Mouse (Mus musculus): ENCODE measurements at regions not wholly inside any gene's neighbourhood (a gene's known extent, or its start where the extent isn't known, plus 50 kb on each side); places are given as distances from the start of the nearest gene placed in this dataset.

DNA sequence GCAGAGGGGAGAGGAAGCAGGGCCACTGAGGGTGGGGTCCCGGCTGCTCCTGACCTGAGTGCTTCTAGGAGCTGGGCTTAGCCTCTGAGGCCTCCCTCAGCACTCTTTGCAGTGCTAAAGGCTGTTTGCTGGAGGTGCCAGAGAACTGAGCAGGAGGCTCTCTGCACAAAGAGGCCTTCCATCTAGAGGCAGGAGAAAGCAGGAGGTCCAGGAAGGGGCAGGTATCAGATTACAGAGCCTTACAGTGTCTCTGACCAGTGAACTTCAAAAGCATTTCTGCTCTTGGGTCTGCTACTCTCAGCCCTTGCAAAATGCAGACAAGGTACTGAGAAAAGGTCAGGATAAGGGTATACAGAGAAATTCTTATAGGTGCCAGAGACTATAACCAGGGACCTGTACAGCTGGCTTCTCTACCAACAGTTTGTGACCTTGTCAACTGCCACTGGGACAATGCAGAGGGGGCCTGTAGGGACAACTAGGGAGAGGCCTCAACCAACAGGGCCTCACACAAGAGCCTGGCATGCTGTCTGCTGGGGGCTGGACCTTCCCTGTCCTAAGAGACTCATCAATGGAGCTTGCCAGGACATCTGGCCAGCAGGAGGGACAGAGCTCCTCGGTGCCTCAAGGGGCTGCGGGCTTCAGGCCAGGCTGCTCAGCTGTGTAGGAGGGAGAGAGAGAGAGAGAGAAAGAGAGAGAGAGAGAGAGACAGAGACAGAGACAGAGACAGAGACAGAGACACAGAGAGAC is 380.3 kb upstream of the Tshz3 start:
- H3K27me3 ChIP-seq (ENCODE audit: control insufficient read depth, insufficient read depth, low read depth, low read length): no peaks in the 10 kb centered on the region
- 62% methylated on average over 3 of the region's 3 CpGs for WGBS
- ATAC-seq: no peak
- H3K9ac ChIP-seq (ENCODE audit: low read depth, low read length): no peak overlapping the region
- H3K36me3 ChIP-seq (ENCODE audit: control insufficient read depth, insufficient read depth, low read length): no peaks in the 10 kb centered on the region
- no peak overlapping the region for H3K4me3 ChIP-seq (ENCODE audit: low read depth, low read length)
- H3K4me1 ChIP-seq (ENCODE audit: control insufficient read depth, insufficient read depth, low read length): no peaks in the 10 kb centered on the region
- no peak overlapping the region for H3K27ac ChIP-seq (ENCODE audit: low read length)
- no peak overlapping the region for H3K4me2 ChIP-seq (ENCODE audit: low read length)
- H3K9me3 ChIP-seq (replicated peaks; ENCODE audit: control insufficient read depth, low read length, poor library complexity, severe bottlenecking): no peaks in the 10 kb centered on the region

DNA sequence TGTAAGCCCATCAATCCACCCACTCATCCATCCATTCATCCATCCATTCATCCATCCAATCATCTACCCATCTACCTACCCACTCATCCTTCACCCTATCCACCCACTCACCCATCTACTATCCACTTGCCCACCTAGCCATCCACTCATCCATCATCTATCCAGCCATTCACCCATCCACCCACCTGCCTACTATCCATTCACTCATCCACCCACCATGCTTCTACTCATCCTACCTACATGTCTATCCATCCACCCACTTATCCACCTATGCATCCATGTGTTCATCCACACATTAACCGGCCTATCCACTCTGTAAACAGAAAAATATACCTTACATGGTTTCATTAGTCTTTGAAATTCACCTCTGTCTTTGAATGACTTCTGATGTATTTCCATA is 384.2 kb upstream of the Tshz3 start:
- Histone ChIP-seq H3K4me2 (ENCODE audit: low read length) (no peak overlapping the region), H3K9me3 (replicated peaks; ENCODE audit: control insufficient read depth, low read length, poor library complexity, severe bottlenecking) (no peaks in the 10 kb centered on the region), H3K27me3 (ENCODE audit: control insufficient read depth, insufficient read depth, low read depth, low read length) (no peaks in the 10 kb centered on the region), H3K9ac (ENCODE audit: low read depth, low read length) (no peak overlapping the region), H3K4me3 (ENCODE audit: low read depth, low read length) (no peak overlapping the region), H3K27ac (ENCODE audit: low read length) (no peak overlapping the region), H3K4me1 (ENCODE audit: control insufficient read depth, insufficient read depth, low read length) (no peaks in the 10 kb centered on the region), H3K36me3 (ENCODE audit: control insufficient read depth, insufficient read depth, low read length) (no peaks in the 10 kb centered on the region)
- no peak for ATAC-seq
- WGBS: 85% methylated on average over 1 of the region's 1 CpGs

DNA sequence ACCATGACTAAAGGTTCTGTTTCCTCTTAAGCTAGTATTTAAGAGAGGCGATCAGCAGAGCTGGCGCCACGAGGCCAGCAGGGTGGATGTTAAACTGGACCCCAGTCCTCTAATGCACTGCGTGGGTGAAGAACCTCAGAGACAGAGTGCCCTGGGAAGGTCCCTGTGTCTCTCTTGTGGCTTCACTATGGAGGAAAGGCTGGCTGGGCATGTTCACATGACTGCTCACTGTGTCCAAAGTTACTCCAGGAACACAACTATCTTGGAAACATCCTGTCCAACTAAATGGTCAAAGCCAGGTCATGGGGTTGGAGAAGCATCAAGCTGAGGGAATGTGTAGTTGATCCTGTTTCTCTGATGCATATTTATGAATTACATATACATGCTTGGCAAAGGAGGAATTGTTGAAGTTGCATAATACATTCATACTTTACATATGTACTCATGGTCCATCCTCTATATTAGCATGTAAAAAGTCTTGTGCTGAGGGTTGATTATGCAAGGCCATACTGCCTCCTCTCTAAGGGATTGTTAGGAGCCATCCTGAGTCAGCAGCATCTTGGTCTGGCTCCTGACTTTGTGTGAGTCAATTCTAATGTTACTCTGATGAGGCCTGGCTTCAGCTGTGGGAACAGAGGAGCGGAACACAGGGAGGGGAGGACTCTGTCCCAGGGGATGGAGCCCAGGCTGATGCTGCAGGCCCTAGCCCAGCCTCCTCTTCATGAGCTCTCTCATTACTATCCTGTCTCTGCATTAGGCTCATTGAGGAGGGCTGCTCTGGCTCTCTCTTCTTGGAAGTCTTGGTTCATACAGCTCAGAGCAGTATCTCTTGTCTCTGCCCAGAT is 387.9 kb upstream of the Tshz3 start:
- Histone ChIP-seq H3K27me3 (ENCODE audit: control insufficient read depth, insufficient read depth, low read depth, low read length) (no peaks in the 10 kb centered on the region), H3K4me1 (ENCODE audit: control insufficient read depth, insufficient read depth, low read length) (no peaks in the 10 kb centered on the region), H3K4me3 (ENCODE audit: low read depth, low read length) (no peak overlapping the region), H3K36me3 (ENCODE audit: control insufficient read depth, insufficient read depth, low read length) (no peaks in the 10 kb centered on the region), H3K9ac (ENCODE audit: low read depth, low read length) (no peak overlapping the region), H3K9me3 (replicated peaks; ENCODE audit: control insufficient read depth, low read length, poor library complexity, severe bottlenecking) (no peaks in the 10 kb centered on the region), H3K4me2 (ENCODE audit: low read length) (no peak overlapping the region), H3K27ac (ENCODE audit: low read length) (no peak overlapping the region)
- no peak for ATAC-seq
- WGBS: 92% methylated on average over 5 of the region's 5 CpGs

DNA sequence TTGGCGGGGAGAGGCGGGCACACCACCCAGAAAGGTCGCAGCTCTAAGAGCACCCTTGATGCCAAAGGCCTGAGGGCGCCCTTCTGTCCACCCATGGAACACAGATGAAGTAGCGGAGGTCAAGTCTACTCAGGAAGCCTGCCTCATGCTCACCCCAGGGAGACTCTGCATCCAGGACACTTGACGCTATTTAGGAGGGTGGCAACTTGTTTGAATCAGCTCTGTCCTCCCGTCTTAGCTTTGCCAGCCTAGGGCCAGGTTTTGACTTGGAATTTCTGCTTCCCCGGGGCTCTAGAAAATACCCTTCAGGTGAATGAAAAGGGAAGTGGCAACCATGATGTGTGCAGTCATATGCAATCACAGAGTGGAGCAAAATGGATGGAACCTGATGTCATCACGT is 389.2 kb upstream of the Tshz3 start:
- 84% methylated on average over 9 of the region's 9 CpGs for WGBS
- ATAC-seq: no peak
- H3K27me3 ChIP-seq (ENCODE audit: control insufficient read depth, insufficient read depth, low read depth, low read length): no peaks in the 10 kb centered on the region
- H3K4me3 ChIP-seq (ENCODE audit: low read depth, low read length): no peak overlapping the region
- no peak overlapping the region for H3K27ac ChIP-seq (ENCODE audit: low read length)
- no peak overlapping the region for H3K4me2 ChIP-seq (ENCODE audit: low read length)
- no peaks in the 10 kb centered on the region for H3K4me1 ChIP-seq (ENCODE audit: control insufficient read depth, insufficient read depth, low read length)
- no peaks in the 10 kb centered on the region for H3K9me3 ChIP-seq (replicated peaks; ENCODE audit: control insufficient read depth, low read length, poor library complexity, severe bottlenecking)
- no peak overlapping the region for H3K9ac ChIP-seq (ENCODE audit: low read depth, low read length)
- no peaks in the 10 kb centered on the region for H3K36me3 ChIP-seq (ENCODE audit: control insufficient read depth, insufficient read depth, low read length)

DNA sequence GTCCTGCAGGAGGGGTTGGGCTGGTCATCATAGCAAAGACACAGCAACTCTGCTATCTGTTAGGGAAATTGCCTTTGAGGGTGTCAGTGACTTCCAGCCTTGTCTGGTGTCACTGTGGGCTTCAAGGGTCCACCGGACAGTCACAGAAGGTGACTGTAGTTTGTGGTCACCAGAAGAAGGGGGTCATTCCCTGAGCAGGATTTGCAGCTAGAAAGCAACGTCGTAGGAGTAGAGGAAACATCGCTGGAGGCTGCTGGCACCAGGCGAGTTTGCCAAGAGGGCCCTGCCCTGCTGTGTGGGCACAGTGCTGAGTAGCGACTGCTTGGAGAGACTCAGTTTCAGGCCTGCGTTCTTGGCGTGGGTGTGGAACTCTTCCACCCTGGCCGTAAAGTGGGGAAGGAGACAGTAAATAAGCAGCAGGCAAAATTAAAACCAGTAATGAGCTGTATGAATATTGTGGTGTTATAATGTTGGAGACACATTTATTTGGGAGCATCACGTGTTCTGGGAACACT is 389.8 kb upstream of the Tshz3 start:
- Histone ChIP-seq H3K27ac (ENCODE audit: low read length) (no peak overlapping the region), H3K4me1 (ENCODE audit: control insufficient read depth, insufficient read depth, low read length) (no peaks in the 10 kb centered on the region), H3K9me3 (replicated peaks; ENCODE audit: control insufficient read depth, low read length, poor library complexity, severe bottlenecking) (no peaks in the 10 kb centered on the region), H3K27me3 (ENCODE audit: control insufficient read depth, insufficient read depth, low read depth, low read length) (no peaks in the 10 kb centered on the region), H3K4me2 (ENCODE audit: low read length) (no peak overlapping the region), H3K4me3 (ENCODE audit: low read depth, low read length) (no peak overlapping the region), H3K36me3 (ENCODE audit: control insufficient read depth, insufficient read depth, low read length) (no peaks in the 10 kb centered on the region), H3K9ac (ENCODE audit: low read depth, low read length) (no peak overlapping the region)
- ATAC-seq: no peak
- WGBS: 88% methylated on average over 10 of the region's 10 CpGs

DNA sequence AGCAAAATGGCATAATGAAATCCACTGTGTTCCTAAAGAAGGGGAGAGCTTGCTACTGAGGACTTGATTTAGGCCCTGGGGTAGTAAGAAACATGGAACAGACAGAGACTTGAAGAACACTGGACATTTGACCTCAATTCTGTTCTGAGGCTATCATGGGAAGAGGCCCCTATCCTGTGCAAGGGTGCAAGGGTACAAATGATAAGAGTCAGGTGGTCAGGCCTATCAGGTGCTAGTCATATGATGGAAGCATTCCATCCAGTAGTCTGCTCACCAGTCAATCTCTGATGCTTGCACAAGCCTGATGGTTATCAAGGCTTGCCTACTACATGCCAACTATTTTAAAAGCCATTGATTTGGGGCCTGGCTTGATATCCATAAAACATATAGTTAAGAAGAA is 420.6 kb upstream of the Tshz3 start:
- Histone ChIP-seq H3K4me2 (ENCODE audit: low read length) (no peak overlapping the region), H3K27me3 (ENCODE audit: control insufficient read depth, insufficient read depth, low read depth, low read length) (no peaks in the 10 kb centered on the region), H3K36me3 (ENCODE audit: control insufficient read depth, insufficient read depth, low read length) (no peaks in the 10 kb centered on the region), H3K4me1 (ENCODE audit: control insufficient read depth, insufficient read depth, low read length) (no peaks in the 10 kb centered on the region), H3K9ac (ENCODE audit: low read depth, low read length) (no peak overlapping the region), H3K27ac (ENCODE audit: low read length) (no peak overlapping the region), H3K4me3 (ENCODE audit: low read depth, low read length) (no peak overlapping the region), H3K9me3 (replicated peaks; ENCODE audit: control insufficient read depth, low read length, poor library complexity, severe bottlenecking) (no peaks in the 10 kb centered on the region; the same call in 1 of the 2 replicates)
- no peak for ATAC-seq

DNA sequence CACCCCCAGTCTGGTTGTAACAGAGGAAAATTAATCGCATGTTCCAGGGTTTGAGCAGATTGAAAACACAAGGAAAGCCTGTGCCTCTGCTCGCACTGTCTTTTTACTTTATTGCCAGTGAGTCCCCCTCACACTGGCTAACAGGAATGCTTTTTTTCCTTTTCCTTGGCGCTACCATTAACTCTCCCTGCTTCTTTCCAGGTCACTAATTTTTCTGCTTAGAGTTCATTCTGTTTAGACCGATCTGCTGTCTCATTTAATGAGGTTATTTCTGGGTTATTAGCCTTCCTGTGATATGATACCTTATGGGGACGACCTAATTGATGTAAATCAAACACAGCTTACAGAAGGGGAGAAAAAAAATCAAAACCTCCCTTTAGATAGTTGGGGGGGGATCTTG is 429.0 kb upstream of the Tshz3 start:
- Histone ChIP-seq H3K4me1 (ENCODE audit: control insufficient read depth, insufficient read depth, low read length) (0 out of 2 replicates have a peak, but pooled peaks cover 3% of the 10 kb centered on the region), H3K27me3 (ENCODE audit: control insufficient read depth, insufficient read depth, low read depth, low read length) (no peaks in the 10 kb centered on the region), H3K9ac (ENCODE audit: low read depth, low read length) (no peak overlapping the region), H3K4me2 (ENCODE audit: low read length) (no peak overlapping the region), H3K9me3 (replicated peaks; ENCODE audit: control insufficient read depth, low read length, poor library complexity, severe bottlenecking) (no peaks in the 10 kb centered on the region), H3K27ac (ENCODE audit: low read length) (no peak overlapping the region), H3K36me3 (ENCODE audit: control insufficient read depth, insufficient read depth, low read length) (no peaks in the 10 kb centered on the region), H3K4me3 (ENCODE audit: low read depth, low read length) (no peak overlapping the region)
- no peak for ATAC-seq
- 35% methylated on average over 5 of the region's 5 CpGs for WGBS

DNA sequence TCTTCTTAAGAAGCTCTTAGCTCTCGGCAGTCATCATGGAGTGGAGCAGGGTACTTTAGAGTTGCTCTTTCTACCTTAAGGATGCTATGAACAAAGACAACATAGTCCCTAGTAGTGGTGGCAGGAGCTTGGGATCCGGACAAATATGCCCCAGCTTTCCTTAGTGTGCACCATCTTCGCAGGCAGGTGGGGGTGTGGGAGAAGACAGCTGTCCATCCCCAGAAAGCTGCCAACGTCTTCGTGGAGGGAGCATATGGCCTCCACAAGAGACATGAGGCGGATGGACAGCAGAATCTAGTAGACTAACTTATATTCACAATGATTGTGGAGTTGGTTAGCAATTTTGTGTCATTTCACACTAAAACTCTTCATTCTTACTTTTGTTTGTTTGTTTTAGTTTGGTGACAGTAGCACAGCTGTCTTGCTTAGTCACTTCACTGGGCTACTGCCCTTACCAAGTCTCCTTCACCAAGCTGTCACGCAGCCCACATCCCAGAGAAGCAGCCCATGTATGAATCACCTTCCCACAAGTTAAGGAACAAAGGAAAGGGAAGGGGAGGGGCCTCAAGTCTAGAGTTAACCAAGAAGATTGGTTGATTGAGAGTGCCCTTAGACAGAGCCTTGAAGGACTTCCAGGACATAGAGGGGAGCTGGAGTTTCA is 432.6 kb upstream of the Tshz3 start:
- Histone ChIP-seq H3K9ac (ENCODE audit: low read depth, low read length) (no peak overlapping the region), H3K9me3 (replicated peaks; ENCODE audit: control insufficient read depth, low read length, poor library complexity, severe bottlenecking) (no peaks in the 10 kb centered on the region), H3K4me3 (ENCODE audit: low read depth, low read length) (no peak overlapping the region), H3K27ac (ENCODE audit: low read length) (no peak overlapping the region), H3K36me3 (ENCODE audit: control insufficient read depth, insufficient read depth, low read length) (no peaks in the 10 kb centered on the region), H3K4me2 (ENCODE audit: low read length) (no peak overlapping the region), H3K4me1 (ENCODE audit: control insufficient read depth, insufficient read depth, low read length) (0 out of 2 replicates have a peak, but pooled peaks cover 3% of the 10 kb centered on the region), H3K27me3 (ENCODE audit: control insufficient read depth, insufficient read depth, low read depth, low read length) (no peaks in the 10 kb centered on the region)
- no peak for ATAC-seq
- WGBS: 87% methylated on average over 7 of the region's 7 CpGs
